Mouse (Mus musculus): ENCODE results near the gene Pak6. TPM values are rescaled to one million over a fixed set of nuclear protein-coding genes. Genes with fewer than 3 reads are reported as not detected.

The Pak6 gene
- total RNA-seq, 2 experiments from 2014 or later, result 0.05 TPM; not detected in 1

- ATAC-seq (replicated peaks; ENCODE audit: poor library complexity, severe bottlenecking), result peak; percentile 23; the same call in 1 of the 2 replicates
These were observed 60.8 kb downstream of the Pak6 start for GRCm38 (mm10) chr2:118723693-118724486.

GRCm38 (mm10) chr2:118725511-118725910 is 62.4 kb downstream of the Pak6 start:
- no peak for ATAC-seq (replicated peaks; ENCODE audit: poor library complexity, severe bottlenecking)

- 0 out of 2 replicates have a peak, but pooled peaks have one; percentile 15 for ATAC-seq (replicated peaks; ENCODE audit: poor library complexity, severe bottlenecking)
These were observed 63.8 kb downstream of the Pak6 start for GRCm38 (mm10) chr2:118726873-118727272.

GRCm38 (mm10) chr2:118727911-118728310 is 64.8 kb downstream of the Pak6 start:
- no peak for ATAC-seq (replicated peaks; ENCODE audit: poor library complexity, severe bottlenecking)

- ATAC-seq (replicated peaks; ENCODE audit: poor library complexity, severe bottlenecking), result peak; percentile 48
These were observed 65.2 kb downstream of the Pak6 start, which contains the start of gene Plcb2 for GRCm38 (mm10) chr2:118728337-118728736. TSS of gene Plcb2 (minus strand) at chr2:118728438.

- peak; percentile 60 for ATAC-seq (replicated peaks; ENCODE audit: poor library complexity, severe bottlenecking)
These were observed 66.1 kb downstream of the Pak6 start for GRCm38 (mm10) chr2:118729194-118729593.

- ATAC-seq (replicated peaks; ENCODE audit: poor library complexity, severe bottlenecking), result no peak
These were observed 66.9 kb downstream of the Pak6 start for GRCm38 (mm10) chr2:118729816-118730621.

- ATAC-seq (replicated peaks; ENCODE audit: poor library complexity, severe bottlenecking), result peak; percentile 53
These were observed 67.5 kb downstream of the Pak6 start for GRCm38 (mm10) chr2:118730622-118730915.

- ATAC-seq (replicated peaks; ENCODE audit: poor library complexity, severe bottlenecking), result no peak
These were observed 68.9 kb downstream of the Pak6 start for GRCm38 (mm10) chr2:118731981-118732380.

- no peak for ATAC-seq (replicated peaks; ENCODE audit: poor library complexity, severe bottlenecking)
These were observed 70.2 kb downstream of the Pak6 start for GRCm38 (mm10) chr2:118733341-118733740.

- no peak for ATAC-seq (replicated peaks; ENCODE audit: poor library complexity, severe bottlenecking)
These were observed 77.2 kb downstream of the Pak6 start for GRCm38 (mm10) chr2:118740341-118740740.

GRCm38 (mm10) chr2:118741183-118741582 is 78.1 kb downstream of the Pak6 start:
- no peak for ATAC-seq (replicated peaks; ENCODE audit: poor library complexity, severe bottlenecking)

- peak; percentile 38 for ATAC-seq (replicated peaks; ENCODE audit: poor library complexity, severe bottlenecking)
These were observed 80.3 kb downstream of the Pak6 start for GRCm38 (mm10) chr2:118743261-118743943.

- peak; percentile 35 for ATAC-seq (replicated peaks; ENCODE audit: poor library complexity, severe bottlenecking)
These were observed 81.5 kb downstream of the Pak6 start for GRCm38 (mm10) chr2:118744621-118745020.

GRCm38 (mm10) chr2:118745232-118745884 is 82.3 kb downstream of the Pak6 start, which contains the start of gene Inafm2:
TSS of gene Inafm2 (plus strand) at chr2:118745758.
- peak; percentile 65 for ATAC-seq (replicated peaks; ENCODE audit: poor library complexity, severe bottlenecking)

- peak; percentile 23 for ATAC-seq (replicated peaks; ENCODE audit: poor library complexity, severe bottlenecking)
These were observed 83.1 kb downstream of the Pak6 start for GRCm38 (mm10) chr2:118745915-118746901.

- ATAC-seq (replicated peaks; ENCODE audit: poor library complexity, severe bottlenecking), result no peak
These were observed 84.3 kb downstream of the Pak6 start for GRCm38 (mm10) chr2:118747301-118747960.
